In the genomic region with DNA sequence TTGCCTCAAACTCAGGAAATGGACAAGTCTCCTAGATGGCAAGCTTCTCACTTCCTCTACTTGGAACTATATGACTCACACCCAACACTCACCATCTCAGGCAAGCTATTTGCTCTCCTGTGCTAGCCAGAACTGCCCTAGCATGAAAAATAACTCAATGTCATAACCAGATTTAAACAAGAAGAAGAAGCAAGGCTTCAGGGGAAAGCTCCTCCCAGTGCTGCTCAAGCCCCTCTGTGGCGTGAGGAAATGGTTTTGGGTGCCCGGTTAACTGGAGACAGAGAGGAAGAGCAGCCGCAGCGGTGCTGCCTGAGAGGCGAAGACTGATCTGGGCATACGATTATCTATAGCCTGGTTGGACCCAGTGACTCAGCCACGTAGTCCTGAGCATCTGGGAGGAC, we compare ENCODE assay signal across 14 mouse cellular contexts. TPM values are rescaled to one million over a fixed set of nuclear protein-coding genes. Genes with fewer than 3 reads are reported as not detected.
DNase-seq lines count a peak whose midpoint lies in the region; ATAC-seq and TF ChIP-seq lines count a peak whose summit lies in the region.
"Had no signal": no experiment of that assay in that cellular context is flagged by ENCODE, and none has a peak within 500 bp of the region (broad histone marks: within the 10 kb centered on the region; RNA-seq: fewer than 3 reads in every experiment).

No protein-coding gene starts in this region.

- peaks cover 12% of the 10 kb centered on the region; the same call in 1 of the 2 replicates for H3K4me1 ChIP-seq in spleen, adult 2 months (ENCODE audit: control insufficient read depth, insufficient read depth, insufficient read length)
- no peaks in the 10 kb centered on the region for H3K4me1 ChIP-seq in forebrain, postnatal 0 days (ENCODE audit: insufficient read depth)
- H3K4me1 ChIP-seq: limb, embryonic 15.5 days had no signal

- intact Hi-C loops in left cerebral cortex, postnatal 36 days (cut with DNase I): no loop called here

- H3K9ac ChIP-seq in forebrain, postnatal 0 days: no peak overlapping the region
- H3K9ac ChIP-seq: limb, embryonic 15.5 days had no signal

- peak; percentile 86 for ATAC-seq in common myeloid progenitor, adult 5-6 weeks (replicated peaks; ENCODE audit: low read depth, poor library complexity, severe bottlenecking)
- peak; percentile 77 for ATAC-seq in megakaryocyte progenitor cell, adult 5-6 weeks (replicated peaks; ENCODE audit: poor library complexity)
- ATAC-seq in forebrain, postnatal 0 days: no peak
- ATAC-seq: intestine, embryonic 16.5 days had no signal

- no peaks in the 10 kb centered on the region for H3K9me3 ChIP-seq in forebrain, postnatal 0 days (ENCODE audit: low read length)
- H3K9me3 ChIP-seq: limb, embryonic 15.5 days had no signal

- H3K27ac ChIP-seq in spleen, adult 2 months (ENCODE audit: insufficient read depth, low read length): peak overlapping the region; percentile 56
- no peak overlapping the region for H3K27ac ChIP-seq in forebrain, postnatal 0 days (ENCODE audit: low read depth, low read length)
- H3K27ac ChIP-seq: limb, embryonic 15.5 days had no signal

- DNase-seq in spleen, adult 2 months (ENCODE audit: low read depth in 1 of 2, low spot score in 2 of 2): no peak
- no peak for DNase-seq in spleen, postnatal 4 days (ENCODE audit: low spot score in 2 of 2)
- DNase-seq in thymus, postnatal 4 days: peak; percentile 44
- no peak for DNase-seq in forebrain, postnatal 0 days
- DNase-seq in left cerebral cortex, postnatal 36 days (ENCODE audit: low spot score in 2 of 2): no peak
- DNase-seq in cerebellum, adult 8-10 months: no peak
- DNase-seq: layer of hippocampus, adult 9-11 months; right cerebral cortex, postnatal 14 days had no signal

- 11% methylated on average over 7 of the region's 7 CpGs for WGBS in spleen, adult 2 months
- 78% methylated on average over 7 of the region's 7 CpGs for WGBS in forebrain, postnatal 0 days

- H3K27me3 ChIP-seq in spleen, adult 2 months (ENCODE audit: control insufficient read depth, insufficient read depth, low read length): no peaks in the 10 kb centered on the region
- H3K27me3 ChIP-seq in forebrain, postnatal 0 days (ENCODE audit: insufficient read depth, low read length): no peaks in the 10 kb centered on the region
- H3K27me3 ChIP-seq: limb, embryonic 15.5 days had no signal

- no peak overlapping the region for H3K4me3 ChIP-seq in spleen, adult 2 months (ENCODE audit: extremely low read depth, insufficient read depth, insufficient read length)
- no peak overlapping the region for H3K4me3 ChIP-seq in forebrain, postnatal 0 days (ENCODE audit: low read depth, low read length)
- H3K4me3 ChIP-seq: limb, embryonic 15.5 days; myocyte had no signal

- no peak for TF ChIP-seq POLR2A in spleen, adult 2 months (IDR thresholded peaks at IDR 0.05; ENCODE audit: low read depth, low read length)

- no peaks in the 10 kb centered on the region for H3K36me3 ChIP-seq in spleen, adult 2 months (ENCODE audit: control insufficient read depth, insufficient read depth, low read length)
- no peaks in the 10 kb centered on the region for H3K36me3 ChIP-seq in forebrain, postnatal 0 days (ENCODE audit: insufficient read depth)
- H3K36me3 ChIP-seq: limb, embryonic 15.5 days had no signal

- no peak overlapping the region for H3K4me2 ChIP-seq in forebrain, postnatal 0 days (ENCODE audit: low read depth)
- H3K4me2 ChIP-seq: heart, embryonic 11.5 days; limb, embryonic 15.5 days had no signal

- TF ChIP-seq CTCF in spleen, adult 2 months (IDR thresholded peaks at IDR 0.05; ENCODE audit: extremely low read depth, insufficient read depth, insufficient read length, insufficient replicate concordance): no peak
- no peak for TF ChIP-seq CTCF in forebrain, postnatal 0 days (IDR thresholded peaks at IDR 0.05; ENCODE audit: low read depth)

RNA-seq across cellular contexts. Expression of a gene that starts 8.8 kb away (rescaled TPM):
- 7.7 and 8.5 TPM in 2 replicates for polyA plus RNA-seq in spleen, adult 2 months (2012; rRNA removed)
- 15.7 and 19.7 TPM in 2 replicates for total RNA-seq in common myeloid progenitor, adult 5-6 weeks (2017)
- 11.6 and 12.4 TPM in 2 replicates for total RNA-seq in megakaryocyte progenitor cell, adult 5-6 weeks (2015)
- 12.7 and 16.1 TPM in 2 replicates for total RNA-seq in megakaryocyte progenitor cell, adult 5-6 weeks (2017)
- total RNA-seq in forebrain, postnatal 0 days (2014; rRNA removed): 56.8 and 65.6 TPM in 2 replicates
- 20.9 and 29.8 TPM in 2 replicates for polyA plus RNA-seq in forebrain, postnatal 0 days (2015; fragmentation: Nextera tagmentation; extraction: Ambion mirVana)
- 100 to 1,000 TPM; 103 to 107 TPM for total RNA-seq in left cerebral cortex, postnatal 36 days (2021)
